Mouse (Mus musculus): ENCODE data around the gene 4933421I07Rik.

Gene 4933421I07Rik

GRCm38 (mm10) chr7:42447850-42448249 is at the start of gene 4933421I07Rik:
Gene 4933421I07Rik (minus strand): TSS chr7:42448120.
- in situ Hi-C loops (cut with MboI; ENCODE audit: low sequenced_read_pairs): no loop called here

GRCm38 (mm10) chr7:42497356-42497755 is 49.4 kb upstream of the 4933421I07Rik start:
- in situ Hi-C loops (cut with MboI; ENCODE audit: low sequenced_read_pairs): loop anchor here (25.0 kb wide), 1 partner anchor 860 kb away; the partner anchor contains the start of gene Zfp788

- in situ Hi-C loops (cut with MboI; ENCODE audit: low sequenced_read_pairs): loop anchor here (25.0 kb wide), 1 partner anchor 859 kb away; the partner anchor contains the start of gene Zfp788
Observed at GRCm38 (mm10) chr7:42496202-42496601, 48.3 kb upstream of the 4933421I07Rik start.

- in situ Hi-C loops (cut with MboI; ENCODE audit: low sequenced_read_pairs): loop anchor here (25.0 kb wide), 1 partner anchor 854 kb away; the partner anchor contains the start of gene Zfp788
Observed at GRCm38 (mm10) chr7:42490859-42491258, 42.9 kb upstream of the 4933421I07Rik start.

- in situ Hi-C loops (cut with MboI; ENCODE audit: low sequenced_read_pairs): loop anchor here (25.0 kb wide), 1 partner anchor 853 kb away; the partner anchor contains the start of gene Zfp788
Observed at GRCm38 (mm10) chr7:42490358-42490757, 42.4 kb upstream of the 4933421I07Rik start.

GRCm38 (mm10) chr7:42454640-42455039 is 6.7 kb upstream of the 4933421I07Rik start:
- in situ Hi-C loops (cut with MboI; ENCODE audit: low sequenced_read_pairs): no loop called here

- in situ Hi-C loops (cut with MboI; ENCODE audit: low sequenced_read_pairs): no loop called here
Observed at GRCm38 (mm10) chr7:42450618-42451017, 2.7 kb upstream of the 4933421I07Rik start.

- in situ Hi-C loops (cut with MboI; ENCODE audit: low sequenced_read_pairs): no loop called here
Observed at GRCm38 (mm10) chr7:42447352-42447751, 568 bp downstream of the 4933421I07Rik start.
